ENCODE assay signal across 9 mouse cellular contexts in genomic region chr8:123181391-123181790, GRCm38 (mm10). TPM values are rescaled to one million over a fixed set of nuclear protein-coding genes. Genes with fewer than 3 reads are reported as not detected.
DNase-seq lines count a peak whose midpoint lies in the region; ATAC-seq and TF ChIP-seq lines count a peak whose summit lies in the region.
"Had no signal": no experiment of that assay in that cellular context is flagged by ENCODE, and none has a peak within 500 bp of the region (broad histone marks: within the 10 kb centered on the region; RNA-seq: fewer than 3 reads in every experiment).

No protein-coding gene starts in this region.

- intact Hi-C loops in gastrocnemius, postnatal 36 days (cut with DNase I), result loop anchor here (10.0 kb wide), 1 partner anchor 287 kb away; no protein-coding TSS in a partner anchor

- 56% methylated on average over 3 of the region's 3 CpGs for WGBS in hindbrain, embryonic 10.5 days
- 59% methylated on average over 3 of the region's 3 CpGs for WGBS in hindbrain, embryonic 12.5 days
- WGBS in liver, embryonic 14.5 days (ENCODE audit: insufficient replicate concordance), result 62% methylated on average over 3 of the region's 3 CpGs
- WGBS in forebrain, embryonic 12.5 days, result 70% methylated on average over 3 of the region's 3 CpGs

- peak; percentile 59 for DNase-seq in hindbrain, embryonic 10.5 days (ENCODE audit: low spot score)
- DNase-seq in ZHBTc4 (ENCODE audit: low read depth, low spot score), result peak; percentile 38
- DNase-seq in gastrocnemius, postnatal 36 days, result peak; percentile 53 to 68
- DNase-seq in liver, embryonic 14.5 days (ENCODE audit: low read depth in 3 of 3, low spot score in 3 of 3), result peak in 1 of 3 experiments; percentile 24
- no peak for DNase-seq in cerebellum, adult 8-10 months
- DNase-seq in urinary bladder, postnatal 14 days (ENCODE audit: low spot score), result no peak
- DNase-seq: spleen, adult 18-20 months had no signal

- H3K36me3 ChIP-seq in hindbrain, embryonic 10.5 days, result no peaks in the 10 kb centered on the region
- H3K36me3 ChIP-seq in hindbrain, embryonic 12.5 days, result no peaks in the 10 kb centered on the region
- H3K36me3 ChIP-seq in liver, embryonic 14.5 days (replicated peaks; ENCODE audit: control insufficient read depth, insufficient read depth, low read depth), result no peaks in the 10 kb centered on the region
- H3K36me3 ChIP-seq in forebrain, embryonic 12.5 days (replicated peaks), result no peaks in the 10 kb centered on the region

- no peak overlapping the region for H3K9ac ChIP-seq in hindbrain, embryonic 12.5 days
- H3K9ac ChIP-seq in liver, embryonic 14.5 days (replicated peaks), result no peak overlapping the region
- H3K9ac ChIP-seq in forebrain, embryonic 12.5 days, result no peak overlapping the region

- H3K9me3 ChIP-seq in hindbrain, embryonic 10.5 days, result peaks cover 27% of the 10 kb centered on the region
- H3K9me3 ChIP-seq in hindbrain, embryonic 12.5 days (replicated peaks), result peaks cover 13% of the 10 kb centered on the region
- H3K9me3 ChIP-seq in liver, embryonic 14.5 days (ENCODE audit: control insufficient read depth, low read length), result no peaks in the 10 kb centered on the region; the same call in 1 of the 2 replicates
- peaks cover 12% of the 10 kb centered on the region; the same call in 1 of the 2 replicates for H3K9me3 ChIP-seq in forebrain, embryonic 12.5 days

- no peaks in the 10 kb centered on the region; the same call in 1 of the 2 replicates for H3K27me3 ChIP-seq in hindbrain, embryonic 10.5 days (ENCODE audit: insufficient read depth, poor library complexity, severe bottlenecking)
- H3K27me3 ChIP-seq in hindbrain, embryonic 12.5 days, result no peaks in the 10 kb centered on the region
- H3K27me3 ChIP-seq in liver, embryonic 14.5 days (ENCODE audit: control insufficient read depth, insufficient read depth, low read length), result no peaks in the 10 kb centered on the region
- H3K27me3 ChIP-seq in forebrain, embryonic 12.5 days, result no peaks in the 10 kb centered on the region

- TF ChIP-seq CTCF in liver, embryonic 14.5 days (IDR thresholded peaks at IDR 0.05; ENCODE audit: low read depth), result no peak

- no peak for TF ChIP-seq EP300 in liver, embryonic 14.5 days (IDR thresholded peaks at IDR 0.05; ENCODE audit: low read depth)

- H3K27ac ChIP-seq in hindbrain, embryonic 10.5 days, result no peak overlapping the region; the same call in 1 of the 2 replicates
- H3K27ac ChIP-seq in hindbrain, embryonic 12.5 days, result no peak overlapping the region
- no peak overlapping the region for H3K27ac ChIP-seq in liver, embryonic 14.5 days
- no peak overlapping the region for H3K27ac ChIP-seq in forebrain, embryonic 12.5 days

- no peak for ATAC-seq in hindbrain, embryonic 12.5 days (ENCODE audit: low FRiP score)
- ATAC-seq in liver, embryonic 14.5 days (ENCODE audit: insufficient read depth), result peak; percentile 39; the same call in 1 of the 2 replicates
- ATAC-seq in forebrain, embryonic 12.5 days (ENCODE audit: low FRiP score), result no peak

- H3K4me1 ChIP-seq in hindbrain, embryonic 10.5 days (replicated peaks), result peaks cover 24% of the 10 kb centered on the region
- H3K4me1 ChIP-seq in hindbrain, embryonic 12.5 days, result peaks cover 3% of the 10 kb centered on the region
- no peaks in the 10 kb centered on the region; a peak in 1 of 4 replicates for H3K4me1 ChIP-seq in liver, embryonic 14.5 days (replicated peaks; ENCODE audit: control insufficient read depth in 2 of 2, insufficient read depth in 2 of 2, low read length in 1 of 2)
- no peaks in the 10 kb centered on the region for H3K4me1 ChIP-seq in forebrain, embryonic 12.5 days

- H3K4me2 ChIP-seq in hindbrain, embryonic 12.5 days (replicated peaks), result no peak overlapping the region
- H3K4me2 ChIP-seq in liver, embryonic 14.5 days (ENCODE audit: low read depth), result no peak overlapping the region
- H3K4me2 ChIP-seq in forebrain, embryonic 12.5 days, result no peak overlapping the region

- no peak overlapping the region for H3K4me3 ChIP-seq in hindbrain, embryonic 10.5 days
- no peak overlapping the region for H3K4me3 ChIP-seq in hindbrain, embryonic 12.5 days
- H3K4me3 ChIP-seq in liver, embryonic 14.5 days (ENCODE audit: insufficient read depth in 1 of 2, low read depth in 2 of 2, low read length in 2 of 2), result no peak overlapping the region
- no peak overlapping the region for H3K4me3 ChIP-seq in forebrain, embryonic 12.5 days (replicated peaks)

RNA-seq across cellular contexts. Expression of gene Dpep1, which starts 4.7 kb away (rescaled TPM):
- 3.2 and 4.9 TPM in 2 replicates for polyA plus RNA-seq in hindbrain, embryonic 10.5 days (2016; fragmentation: Nextera tagmentation; extraction: Ambion mirVana)
- polyA plus RNA-seq in hindbrain, embryonic 12.5 days (2016; fragmentation: Nextera tagmentation; extraction: Ambion mirVana), result 0.35 and 0.36 TPM in 2 replicates
- total RNA-seq in gastrocnemius, postnatal 36 days (2021), result 10 to 100 TPM; 11.7 to 14.6 TPM
- polyA plus RNA-seq in liver, embryonic 14.5 days (2012; rRNA removed), result 0.07 and 0.14 TPM in 2 replicates
- polyA plus RNA-seq in liver, embryonic 14.5 days (2014; fragmentation: Nextera tagmentation; extraction: Ambion mirVana), result 0.06 and 0.23 TPM in 2 replicates
- polyA plus RNA-seq in forebrain, embryonic 12.5 days (2016; fragmentation: Nextera tagmentation; extraction: Ambion mirVana), result 0.17 and 0.52 TPM in 2 replicates

RNA-seq across cellular contexts. Expression of gene Sult5a1, which starts 23.3 kb away (rescaled TPM):
- 4.3 and 5.8 TPM in 2 replicates for polyA plus RNA-seq in hindbrain, embryonic 10.5 days (2016; fragmentation: Nextera tagmentation; extraction: Ambion mirVana)
- polyA plus RNA-seq in hindbrain, embryonic 12.5 days (2016; fragmentation: Nextera tagmentation; extraction: Ambion mirVana), result 8.1 and 9.7 TPM in 2 replicates
- total RNA-seq in gastrocnemius, postnatal 36 days (2021), result 1 to 10 TPM; 2.8 to 3.0 TPM
- 0.75 and 1.1 TPM in 2 replicates for polyA plus RNA-seq in liver, embryonic 14.5 days (2012; rRNA removed)
- polyA plus RNA-seq in liver, embryonic 14.5 days (2014; fragmentation: Nextera tagmentation; extraction: Ambion mirVana), result 0.69 and 0.91 TPM in 2 replicates
- polyA plus RNA-seq in forebrain, embryonic 12.5 days (2016; fragmentation: Nextera tagmentation; extraction: Ambion mirVana), result 1.7 and 1.9 TPM in 2 replicates

RNA-seq across cellular contexts. Expression of gene Chmp1a, which starts 31.2 kb away (rescaled TPM):
- 142 and 158 TPM in 2 replicates for polyA plus RNA-seq in hindbrain, embryonic 10.5 days (2016; fragmentation: Nextera tagmentation; extraction: Ambion mirVana)
- 160 and 166 TPM in 2 replicates for polyA plus RNA-seq in hindbrain, embryonic 12.5 days (2016; fragmentation: Nextera tagmentation; extraction: Ambion mirVana)
- 10 to 100 TPM; 47.8 to 49.7 TPM for total RNA-seq in gastrocnemius, postnatal 36 days (2021)
- 29.9 and 30.9 TPM in 2 replicates for polyA plus RNA-seq in liver, embryonic 14.5 days (2012; rRNA removed)
- polyA plus RNA-seq in liver, embryonic 14.5 days (2014; fragmentation: Nextera tagmentation; extraction: Ambion mirVana), result 42.9 and 44.6 TPM in 2 replicates
- 150 and 155 TPM in 2 replicates for polyA plus RNA-seq in forebrain, embryonic 12.5 days (2016; fragmentation: Nextera tagmentation; extraction: Ambion mirVana)

RNA-seq across cellular contexts. Expression of gene Spata33, which starts 31.2 kb away (rescaled TPM):
- polyA plus RNA-seq in hindbrain, embryonic 10.5 days (2016; fragmentation: Nextera tagmentation; extraction: Ambion mirVana), result 5.3 and 5.7 TPM in 2 replicates
- 8.3 and 8.8 TPM in 2 replicates for polyA plus RNA-seq in hindbrain, embryonic 12.5 days (2016; fragmentation: Nextera tagmentation; extraction: Ambion mirVana)
- 1 to 10 TPM in 1 of 2 experiments, under 1 TPM in 1; 0.72 to 1.2 TPM for total RNA-seq in gastrocnemius, postnatal 36 days (2021)
- 0.21 and 0.60 TPM in 2 replicates for polyA plus RNA-seq in liver, embryonic 14.5 days (2012; rRNA removed)
- polyA plus RNA-seq in liver, embryonic 14.5 days (2014; fragmentation: Nextera tagmentation; extraction: Ambion mirVana), result 0.08 and 0.16 TPM in 2 replicates
- 5.7 and 6.3 TPM in 2 replicates for polyA plus RNA-seq in forebrain, embryonic 12.5 days (2016; fragmentation: Nextera tagmentation; extraction: Ambion mirVana)

RNA-seq across cellular contexts. Expression of gene Cdk10, which starts 43.3 kb away (rescaled TPM):
- 36.7 and 37.2 TPM in 2 replicates for polyA plus RNA-seq in hindbrain, embryonic 10.5 days (2016; fragmentation: Nextera tagmentation; extraction: Ambion mirVana)
- 37.6 and 39.1 TPM in 2 replicates for polyA plus RNA-seq in hindbrain, embryonic 12.5 days (2016; fragmentation: Nextera tagmentation; extraction: Ambion mirVana)
- 10 to 100 TPM; 10.6 to 12.7 TPM for total RNA-seq in gastrocnemius, postnatal 36 days (2021)
- polyA plus RNA-seq in liver, embryonic 14.5 days (2012; rRNA removed), result 15.4 and 16.3 TPM in 2 replicates
- 7.2 and 10.1 TPM in 2 replicates for polyA plus RNA-seq in liver, embryonic 14.5 days (2014; fragmentation: Nextera tagmentation; extraction: Ambion mirVana)
- 36.5 and 38.3 TPM in 2 replicates for polyA plus RNA-seq in forebrain, embryonic 12.5 days (2016; fragmentation: Nextera tagmentation; extraction: Ambion mirVana)

Comparison
In these comparisons a context has a peak if more than half of its experiments do, and no peak if none do; other contexts are left out.
1. DNase-seq: peak in hindbrain, embryonic 10.5 days (single experiment), ZHBTc4 (single experiment) and gastrocnemius, postnatal 36 days (2 of 2); none in cerebellum, adult 8-10 months (single experiment) and urinary bladder, postnatal 14 days (single experiment).